Mouse (Mus musculus) brain, embryonic 14.5 days (tissue): Measurements from ENCODE around the gene Ostc. TPM values are rescaled to one million over a fixed set of nuclear protein-coding genes. Genes with fewer than 3 reads are reported as not detected.

Experiments used
- DNase-seq: peaks from one replicate; pipeline ENCODE4 v3.0.0-alpha.2; 2011; ENCODE audit warnings: low read depth
- CTCF ChIP-seq: fragments of 200-500 bp; IDR thresholded peaks from 2 replicates; pipeline ENCODE4 v1.5.1; 2012; ENCODE audit warnings: inconsistent platforms, mild to moderate bottlenecking, moderate library complexity, borderline replicate concordance; ENCODE audit not compliant: insufficient read depth, insufficient read length; ENCODE audit errors: extremely low read depth
- POLR2A ChIP-seq: fragments of 200-500 bp; IDR thresholded peaks from 2 replicates; pipeline ENCODE4 v1.6.1; 2012; ENCODE audit warnings: mild to moderate bottlenecking, inconsistent platforms, borderline replicate concordance; ENCODE audit not compliant: poor library complexity, insufficient read depth, insufficient read length, severe bottlenecking; ENCODE audit errors: extremely low read depth
- polyA plus RNA-seq: library from polyadenylated mRNA; depleted of rRNA; stranded (reverse); fragments of >200 nt; gene quantifications from 2 replicates; pipeline ENCODE4 v1.2.3, GENCODE M21; 2012

Ostc gene
- polyA plus RNA-seq, 1 experiment: 123 TPM

- DNase-seq: no peak
- TF ChIP-seq CTCF (no peak), POLR2A (no peak)
Measured at GRCm38 (mm10) chr3:130702289-130702688, 7.0 kb downstream of the Ostc start.

- no peak for DNase-seq
- no peak for TF ChIP-seq POLR2A
- TF ChIP-seq CTCF: no peak
Measured at GRCm38 (mm10) chr3:130697622-130698021, 11.6 kb downstream of the Ostc start.

GRCm38 (mm10) chr3:130694705-130695104 lies 14.5 kb downstream of the Ostc start:
- no peak for DNase-seq
- TF ChIP-seq CTCF: no peak
- no peak for TF ChIP-seq POLR2A

- DNase-seq: peak; percentile 50
- TF ChIP-seq POLR2A: no peak
- no peak for TF ChIP-seq CTCF
Measured at GRCm38 (mm10) chr3:130694041-130694593, 15.1 kb downstream of the Ostc start.

- DNase-seq: no peak
- TF ChIP-seq CTCF: no peak
- TF ChIP-seq POLR2A: no peak
Measured at GRCm38 (mm10) chr3:130691596-130692170, 17.6 kb downstream of the Ostc start.

- DNase-seq: peak; percentile 67
Measured at GRCm38 (mm10) chr3:130690834-130691595, 18.2 kb downstream of the Ostc start.

GRCm38 (mm10) chr3:130689630-130690029 lies 19.6 kb downstream of the Ostc start:
- TF ChIP-seq POLR2A: no peak
- peak; percentile 88 for TF ChIP-seq CTCF
- DNase-seq: peak; percentile 89

More at GRCm38 (mm10) chr3:130690834-130691595, 18.2 kb downstream of the Ostc start:
- peak; percentile 39; the same call in 1 of the 2 replicates for TF ChIP-seq CTCF
- no peak for TF ChIP-seq POLR2A

GRCm38 (mm10) chr3:130687051-130687450 lies 22.2 kb downstream of the Ostc start:
- DNase-seq: no peak
- TF ChIP-seq POLR2A (no peak), CTCF (no peak)

GRCm38 (mm10) chr3:130685014-130685366 lies 24.3 kb downstream of the Ostc start:
- DNase-seq: no peak
- no peak for TF ChIP-seq POLR2A
- TF ChIP-seq CTCF: no peak

GRCm38 (mm10) chr3:130684276-130685013 lies 24.8 kb downstream of the Ostc start:
- TF ChIP-seq POLR2A (no peak), CTCF (no peak)
- no peak for DNase-seq

GRCm38 (mm10) chr3:130683836-130684235 lies 25.4 kb downstream of the Ostc start:
- no peak for DNase-seq
- no peak for TF ChIP-seq CTCF
- no peak for TF ChIP-seq POLR2A
